Mouse (Mus musculus): ENCODE measurements around the gene Myt1l.

GRCm38 (mm10) chr12:29855007-29855406 is 326.8 kb downstream of the Myt1l start:
- no peak for TF ChIP-seq POLR2A (IDR thresholded peaks at IDR 0.05; ENCODE audit: extremely low read depth, insufficient read depth, low read length)
- TF ChIP-seq CTCF (IDR thresholded peaks at IDR 0.05; ENCODE audit: low read depth, low read length), result peak; percentile 61

Measured in liver, adult 2 months (tissue).